Mouse (Mus musculus): Measurements from ENCODE around the gene Slc2a10. TPM values are rescaled to one million over a fixed set of nuclear protein-coding genes. Genes with fewer than 3 reads are reported as not detected.
A peak's percentile ranks its signal among the peaks of the same experiment; 100 is the strongest.
"Not testable (repeated sequence)": the region's sequence is repeated elsewhere in the genome, so short reads cannot be mapped to it uniquely, and the experiment has no call there.

Gene Slc2a10
- polyA plus RNA-seq, 1 experiment from 2014 or later: 3.0 TPM

DNA sequence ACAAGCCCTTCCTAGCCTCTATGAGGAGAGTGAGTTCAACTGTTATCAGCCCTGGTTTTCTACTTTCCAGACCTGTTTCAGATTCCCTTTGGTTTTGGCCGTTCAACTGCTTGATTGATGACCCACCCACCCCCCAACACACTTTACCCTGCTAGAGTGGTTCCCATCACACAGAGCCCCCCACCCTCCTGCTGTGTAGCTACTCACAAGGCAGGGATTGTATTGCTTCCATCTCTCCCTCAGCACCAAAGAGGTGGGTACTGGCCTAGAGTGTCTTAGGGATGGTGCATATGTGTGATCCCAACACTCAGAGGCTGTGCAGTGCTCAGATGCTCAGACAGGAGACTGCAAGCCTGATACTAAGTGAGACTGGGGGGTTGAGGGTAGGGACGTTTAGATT, 9.1 kb upstream of the Slc2a10 start:
- Histone ChIP-seq H3K4me2 (ENCODE audit: low read length) (peak overlapping the region; percentile 66; the same call in 1 of the 2 replicates), H3K9me3 (ENCODE audit: control insufficient read depth, low read length) (no peaks in the 10 kb centered on the region), H3K27ac (ENCODE audit: low read depth, low read length) (peak overlapping the region; percentile 85), H3K4me1 (ENCODE audit: control insufficient read depth, insufficient read depth, low read depth, low read length) (peaks cover 13% of the 10 kb centered on the region), H3K36me3 (ENCODE audit: control insufficient read depth, insufficient read depth, low read length) (peaks cover 11% of the 10 kb centered on the region), H3K27me3 (replicated peaks; ENCODE audit: control insufficient read depth, insufficient read depth, low read length) (no peaks in the 10 kb centered on the region), H3K4me3 (ENCODE audit: low read length) (no peak overlapping the region), H3K9ac (ENCODE audit: low read depth, low read length) (no peak overlapping the region)
- no peak for ATAC-seq
- 41% methylated on average over 2 of the region's 2 CpGs for WGBS

- H3K4me2 ChIP-seq (ENCODE audit: low read length): no peak overlapping the region
- H3K9me3 ChIP-seq (ENCODE audit: control insufficient read depth, low read length): no peaks in the 10 kb centered on the region
- H3K4me3 ChIP-seq (ENCODE audit: low read length): no peak overlapping the region
- no peak for ATAC-seq
- no peaks in the 10 kb centered on the region for H3K27me3 ChIP-seq (replicated peaks; ENCODE audit: control insufficient read depth, insufficient read depth, low read length)
- no peak overlapping the region for H3K27ac ChIP-seq (ENCODE audit: low read depth, low read length)
- H3K4me1 ChIP-seq (ENCODE audit: control insufficient read depth, insufficient read depth, low read depth, low read length): peaks cover 13% of the 10 kb centered on the region
- no peak overlapping the region for H3K9ac ChIP-seq (ENCODE audit: low read depth, low read length)
- no peaks in the 10 kb centered on the region for H3K36me3 ChIP-seq (ENCODE audit: control insufficient read depth, insufficient read depth, low read length)
Measured at GRCm38 (mm10) chr2:165496251-165496650, 7.3 kb upstream of the Slc2a10 start.

DNA sequence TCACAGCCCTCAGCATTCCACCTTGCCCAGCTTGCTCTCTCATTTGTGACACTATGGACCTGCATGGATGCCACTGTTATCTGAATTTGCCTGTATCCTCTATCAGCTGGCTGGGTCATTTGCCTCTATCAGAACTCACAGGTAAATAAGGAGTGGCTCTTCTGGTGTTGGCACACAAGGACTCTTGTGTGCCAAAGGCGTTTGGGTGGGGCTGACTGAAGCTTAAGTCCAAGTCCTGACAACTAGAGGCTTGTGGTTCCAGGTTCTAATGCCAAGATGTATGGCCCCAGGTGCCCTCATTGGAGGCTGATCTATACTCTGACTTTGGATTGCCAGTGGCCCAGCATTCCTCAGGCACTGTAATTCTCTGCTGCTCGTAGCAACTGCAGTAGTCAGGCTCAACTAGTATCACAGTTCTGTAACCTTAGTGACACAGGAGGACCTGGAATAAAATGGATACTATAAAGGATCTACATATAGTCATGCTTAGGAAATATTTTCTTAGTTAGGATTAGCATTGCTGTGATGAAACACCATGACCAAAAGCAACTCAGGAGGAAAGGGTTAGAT, 5.8 kb upstream of the Slc2a10 start:
- Histone ChIP-seq H3K27ac (ENCODE audit: low read depth, low read length) (no peak overlapping the region), H3K9ac (ENCODE audit: low read depth, low read length) (no peak overlapping the region), H3K9me3 (ENCODE audit: control insufficient read depth, low read length) (no peaks in the 10 kb centered on the region), H3K4me1 (ENCODE audit: control insufficient read depth, insufficient read depth, low read depth, low read length) (peaks cover 7% of the 10 kb centered on the region), H3K27me3 (replicated peaks; ENCODE audit: control insufficient read depth, insufficient read depth, low read length) (no peaks in the 10 kb centered on the region), H3K4me2 (ENCODE audit: low read length) (no peak overlapping the region), H3K4me3 (ENCODE audit: low read length) (no peak overlapping the region), H3K36me3 (ENCODE audit: control insufficient read depth, insufficient read depth, low read length) (no peaks in the 10 kb centered on the region)
- WGBS: 85% methylated on average over 2 of the region's 2 CpGs
- no peak for ATAC-seq

GRCm38 (mm10) chr2:165498816-165499215, 4.8 kb upstream of the Slc2a10 start:
- Histone ChIP-seq H3K36me3 (ENCODE audit: control insufficient read depth, insufficient read depth, low read length) (no peaks in the 10 kb centered on the region), H3K4me2 (ENCODE audit: low read length) (no peak overlapping the region), H3K27me3 (replicated peaks; ENCODE audit: control insufficient read depth, insufficient read depth, low read length) (no peaks in the 10 kb centered on the region), H3K4me1 (ENCODE audit: control insufficient read depth, insufficient read depth, low read depth, low read length) (peaks cover 7% of the 10 kb centered on the region), H3K27ac (ENCODE audit: low read depth, low read length) (no peak overlapping the region), H3K9ac (ENCODE audit: low read depth, low read length) (no peak overlapping the region), H3K9me3 (ENCODE audit: control insufficient read depth, low read length) (no peaks in the 10 kb centered on the region), H3K4me3 (ENCODE audit: low read length) (no peak overlapping the region)
- 76% methylated on average over 6 of the region's 6 CpGs for WGBS
- ATAC-seq: no peak

GRCm38 (mm10) chr2:165509686-165510085, 6.1 kb downstream of the Slc2a10 start:
- no peak for ATAC-seq
- Histone ChIP-seq H3K4me3 (ENCODE audit: low read length) (no peak overlapping the region), H3K4me1 (ENCODE audit: control insufficient read depth, insufficient read depth, low read depth, low read length) (peaks cover 9% of the 10 kb centered on the region), H3K27ac (ENCODE audit: low read depth, low read length) (no peak overlapping the region), H3K36me3 (ENCODE audit: control insufficient read depth, insufficient read depth, low read length) (no peaks in the 10 kb centered on the region), H3K4me2 (ENCODE audit: low read length) (no peak overlapping the region), H3K9me3 (ENCODE audit: control insufficient read depth, low read length) (no peaks in the 10 kb centered on the region), H3K9ac (ENCODE audit: low read depth, low read length) (no peak overlapping the region), H3K27me3 (replicated peaks; ENCODE audit: control insufficient read depth, insufficient read depth, low read length) (no peaks in the 10 kb centered on the region)
- 79% methylated on average over 9 of the region's 9 CpGs for WGBS

DNA sequence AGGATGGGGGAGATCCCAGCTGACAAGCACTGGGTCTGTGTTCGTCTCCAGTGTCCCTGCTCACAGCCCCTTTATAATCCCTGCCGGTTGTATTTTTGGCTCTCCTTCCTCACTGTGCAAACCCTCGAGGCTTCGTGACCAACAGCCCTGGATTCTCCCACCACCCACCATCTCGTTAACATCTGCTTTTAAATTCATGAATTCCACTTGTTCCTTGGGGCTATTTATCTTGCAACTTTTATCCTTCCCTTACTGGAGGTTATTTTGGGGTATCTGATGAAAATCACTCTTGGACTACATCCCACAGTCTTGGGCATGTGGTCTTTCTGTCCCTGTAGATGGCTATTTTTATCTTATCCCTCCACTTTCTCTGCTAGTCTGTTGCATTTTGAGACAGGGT, 6.9 kb downstream of the Slc2a10 start:
- ATAC-seq: no peak
- Histone ChIP-seq H3K27ac (ENCODE audit: low read depth, low read length) (no peak overlapping the region), H3K4me2 (ENCODE audit: low read length) (no peak overlapping the region), H3K27me3 (replicated peaks; ENCODE audit: control insufficient read depth, insufficient read depth, low read length) (no peaks in the 10 kb centered on the region), H3K36me3 (ENCODE audit: control insufficient read depth, insufficient read depth, low read length) (no peaks in the 10 kb centered on the region), H3K4me3 (ENCODE audit: low read length) (no peak overlapping the region), H3K4me1 (ENCODE audit: control insufficient read depth, insufficient read depth, low read depth, low read length) (peaks cover 9% of the 10 kb centered on the region), H3K9me3 (ENCODE audit: control insufficient read depth, low read length) (no peaks in the 10 kb centered on the region), H3K9ac (ENCODE audit: low read depth, low read length) (no peak overlapping the region)
- WGBS: 55% methylated on average over 5 of the region's 5 CpGs

DNA sequence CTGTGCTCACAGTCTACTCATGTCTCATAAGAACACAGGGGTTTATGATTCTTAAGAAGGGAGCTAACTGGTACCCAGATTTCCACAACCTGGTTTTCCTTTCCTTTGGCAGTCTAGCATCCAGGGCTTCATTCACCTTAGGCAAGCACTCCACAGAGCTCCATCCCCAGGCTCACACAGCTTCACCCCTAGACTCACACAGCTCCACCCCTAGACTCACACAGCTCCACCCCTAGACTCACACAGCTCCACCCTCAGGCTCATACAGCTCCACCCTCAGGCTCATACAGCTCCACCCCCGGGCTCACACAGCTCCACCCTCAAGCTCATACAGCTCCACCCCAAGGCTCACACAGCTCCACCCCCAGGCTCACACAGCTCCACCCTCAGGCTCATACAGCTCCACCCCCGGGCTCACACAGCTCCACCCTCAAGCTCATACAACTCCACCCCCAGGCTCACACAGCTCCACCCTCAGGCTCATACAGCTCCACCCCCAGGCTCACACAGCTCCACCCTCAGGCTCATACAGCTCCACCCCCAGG, 7.4 kb downstream of the Slc2a10 start:
- H3K4me1 ChIP-seq (ENCODE audit: control insufficient read depth, insufficient read depth, low read depth, low read length); H3K9ac ChIP-seq (ENCODE audit: low read depth, low read length); H3K36me3 ChIP-seq (ENCODE audit: control insufficient read depth, insufficient read depth, low read length); ATAC-seq; H3K4me3 ChIP-seq (ENCODE audit: low read length); H3K4me2 ChIP-seq (ENCODE audit: low read length); H3K27ac ChIP-seq (ENCODE audit: low read depth, low read length); H3K9me3 ChIP-seq (ENCODE audit: control insufficient read depth, low read length); H3K27me3 ChIP-seq (replicated peaks; ENCODE audit: control insufficient read depth, insufficient read depth, low read length): not testable (repeated sequence)
- WGBS: 70% methylated on average over 2 of the region's 2 CpGs

DNA sequence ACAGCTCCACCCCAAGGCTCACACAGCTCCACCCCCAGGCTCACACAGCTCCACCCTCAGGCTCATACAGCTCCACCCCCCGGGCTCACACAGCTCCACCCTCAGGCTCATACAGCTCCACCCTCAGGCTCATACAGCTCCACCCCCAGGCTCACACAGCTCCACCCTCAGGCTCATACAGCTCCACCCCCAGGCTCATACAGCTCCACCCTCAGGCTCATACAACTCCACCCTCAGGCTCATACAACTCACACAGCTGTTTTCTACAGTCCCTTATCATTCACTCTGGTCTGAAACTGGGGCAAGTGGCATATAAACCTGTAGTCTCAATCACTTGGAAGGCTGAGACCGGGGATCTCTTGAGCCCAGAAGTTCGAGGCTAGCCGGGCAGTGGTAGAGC, 7.9 kb downstream of the Slc2a10 start:
- not testable (repeated sequence) for H3K4me2 ChIP-seq (ENCODE audit: low read length); H3K9ac ChIP-seq (ENCODE audit: low read depth, low read length); H3K4me1 ChIP-seq (ENCODE audit: control insufficient read depth, insufficient read depth, low read depth, low read length); H3K27ac ChIP-seq (ENCODE audit: low read depth, low read length); H3K9me3 ChIP-seq (ENCODE audit: control insufficient read depth, low read length); H3K4me3 ChIP-seq (ENCODE audit: low read length); ATAC-seq; H3K36me3 ChIP-seq (ENCODE audit: control insufficient read depth, insufficient read depth, low read length); H3K27me3 ChIP-seq (replicated peaks; ENCODE audit: control insufficient read depth, insufficient read depth, low read length)
- 89% methylated on average over 4 of the region's 4 CpGs for WGBS

- no peak overlapping the region for H3K27ac ChIP-seq (ENCODE audit: low read depth, low read length)
- H3K4me3 ChIP-seq (ENCODE audit: low read length): no peak overlapping the region
- no peaks in the 10 kb centered on the region for H3K36me3 ChIP-seq (ENCODE audit: control insufficient read depth, insufficient read depth, low read length)
- no peaks in the 10 kb centered on the region for H3K27me3 ChIP-seq (replicated peaks; ENCODE audit: control insufficient read depth, insufficient read depth, low read length)
- ATAC-seq: no peak
- H3K9ac ChIP-seq (ENCODE audit: low read depth, low read length): no peak overlapping the region
- WGBS: 35% methylated on average over 7 of the region's 7 CpGs
- peaks cover 9% of the 10 kb centered on the region for H3K4me1 ChIP-seq (ENCODE audit: control insufficient read depth, insufficient read depth, low read depth, low read length)
- H3K9me3 ChIP-seq (ENCODE audit: control insufficient read depth, low read length): no peaks in the 10 kb centered on the region
- H3K4me2 ChIP-seq (ENCODE audit: low read length): no peak overlapping the region
Measured at GRCm38 (mm10) chr2:165512426-165512825, 8.8 kb downstream of the Slc2a10 start.
